Mouse (Mus musculus) CH12.LX (cell line): ENCODE results near the gene Lypd6b. TPM values are rescaled to one million over a fixed set of nuclear protein-coding genes. Genes with fewer than 3 reads are reported as not detected.
A peak's percentile ranks its signal among the peaks of the same experiment; 100 is the strongest.

ENCODE experiments used
- DNase-seq: peaks from one replicate; pipeline ENCODE4 v3.0.0-alpha.2; 2013; ENCODE audit errors: extremely low read depth
- H3K27ac ChIP-seq: 2 replicates; pipeline ENCODE4 v1.5.1; 2012; ENCODE audit warnings: low read depth, mild to moderate bottlenecking, control low read depth, moderate library complexity; ENCODE audit not compliant: insufficient read depth
- H3K27me3 ChIP-seq: replicated peaks from 2 replicates; pipeline ENCODE3; 2012; ENCODE audit warnings: inconsistent platforms
- H3K36me3 ChIP-seq, 2 experiments: replicated peaks in 1 of 2; 2 replicates each; pipeline versions ENCODE3 to v1.6.1; 2012; ENCODE audit warnings: inconsistent platforms in 1 of 2, low read length in 1 of 2, mild to moderate bottlenecking in 1 of 2, mixed read lengths in 1 of 2, moderate library complexity in 1 of 2; ENCODE audit not compliant: control insufficient read depth in 1 of 2, insufficient read depth in 1 of 2
- H3K4me1 ChIP-seq, 2 experiments: 2 replicates each; pipeline ENCODE4 v1.6.1; 2012; ENCODE audit warnings: inconsistent platforms in 1 of 2, moderate library complexity in 1 of 2; ENCODE audit not compliant: insufficient read depth in 2 of 2, control insufficient read depth in 1 of 2
- H3K4me2 ChIP-seq: 2 replicates; pipeline ENCODE4 v1.6.1; 2012; ENCODE audit warnings: low read depth, mild to moderate bottlenecking, control low read depth; ENCODE audit not compliant: poor library complexity, insufficient read depth, severe bottlenecking
- H3K4me3 ChIP-seq, 3 experiments: fragments of 150-350 bp in 1 of 3; sonication (generic) in 1 of 3; replicated peaks in 1 of 3; 2 replicates each; pipeline versions ENCODE3 to v1.5.1; 2011 to 2012; ENCODE audit warnings: low read depth in 2 of 3, low read length in 2 of 3, mild to moderate bottlenecking in 2 of 3, moderate library complexity in 2 of 3, control low read depth in 1 of 3, improper control_type of control experiment in 1 of 3, inconsistent platforms in 1 of 3, mixed read lengths in 1 of 3; ENCODE audit not compliant: poor library complexity in 1 of 3
- H3K79me2 ChIP-seq: replicated peaks from 2 replicates; pipeline ENCODE4 v1.6.1; 2012; ENCODE audit warnings: mild to moderate bottlenecking, moderate library complexity; ENCODE audit not compliant: control insufficient read depth, poor library complexity, insufficient read depth, severe bottlenecking; ENCODE audit errors: extremely low read depth
- H3K9ac ChIP-seq: 2 replicates; pipeline ENCODE4 v1.6.1; 2012; ENCODE audit warnings: low read depth, mild to moderate bottlenecking, control low read depth, moderate library complexity; ENCODE audit not compliant: insufficient read depth
- H3K9me3 ChIP-seq: replicated peaks from 2 replicates; pipeline ENCODE3; 2012; ENCODE audit warnings: low read length, inconsistent platforms, mixed read lengths
- BHLHE40 ChIP-seq: IDR thresholded peaks from 2 replicates; pipeline ENCODE4 v1.6.1; 2011; ENCODE audit warnings: mild to moderate bottlenecking, low read depth, low read length, improper control_type of control experiment
- CHD1 ChIP-seq: IDR thresholded peaks from 2 replicates; pipeline ENCODE4 v1.6.1; 2012; ENCODE audit warnings: low read depth, low read length, improper control_type of control experiment, inconsistent platforms
- CHD2 ChIP-seq: IDR thresholded peaks from 2 replicates; pipeline ENCODE4 v1.6.1; 2011; ENCODE audit warnings: low read length, improper control_type of control experiment
- CTCF ChIP-seq, 2 experiments: IDR thresholded peaks in 1 of 2; conservative IDR thresholded peaks in 1 of 2; 2 replicates each; pipeline ENCODE4 v1.5.1; 2011 to 2012; ENCODE audit warnings: low read depth in 2 of 2, low read length in 2 of 2, improper control_type of control experiment in 1 of 2, inconsistent platforms in 1 of 2, mild to moderate bottlenecking in 1 of 2, moderate library complexity in 1 of 2
- E2F4 ChIP-seq: IDR thresholded peaks from 2 replicates; pipeline ENCODE4 v1.6.1; 2011; ENCODE audit warnings: low read depth, low read length, improper control_type of control experiment; ENCODE audit not compliant: insufficient replicate concordance
- ELF1 ChIP-seq: IDR thresholded peaks from 2 replicates; pipeline ENCODE4 v1.6.1; 2014; ENCODE audit warnings: low read depth, mild to moderate bottlenecking, inconsistent platforms, low read length, improper control_type of control experiment
- EP300 ChIP-seq: IDR thresholded peaks from 2 replicates; pipeline ENCODE4 v1.6.1; 2011; ENCODE audit warnings: low read length, improper control_type of control experiment
- ETS1 ChIP-seq: conservative IDR thresholded peaks from 2 replicates; pipeline ENCODE4 v1.6.1; 2012; ENCODE audit warnings: low read depth, mild to moderate bottlenecking, inconsistent platforms, low read length, improper control_type of control experiment, moderate library complexity
- GABPA ChIP-seq: IDR thresholded peaks from 2 replicates; pipeline ENCODE4 v1.6.1; 2012; ENCODE audit warnings: low read depth, low read length, improper control_type of control experiment, inconsistent platforms; ENCODE audit not compliant: insufficient replicate concordance
- HCFC1 ChIP-seq: IDR thresholded peaks from 2 replicates; pipeline ENCODE4 v1.6.1; 2012; ENCODE audit warnings: low read depth, mild to moderate bottlenecking, inconsistent platforms, low read length, improper control_type of control experiment
- IRF4 ChIP-seq: IDR thresholded peaks from 2 replicates; pipeline ENCODE4 v1.6.1; 2014; ENCODE audit warnings: low read depth, mild to moderate bottlenecking, inconsistent platforms, low read length, improper control_type of control experiment
- JUN ChIP-seq: IDR thresholded peaks from 2 replicates; pipeline ENCODE4 v1.6.1; 2011; ENCODE audit warnings: low read depth, mild to moderate bottlenecking, low read length, improper control_type of control experiment, moderate library complexity; ENCODE audit not compliant: insufficient read depth
- JUND ChIP-seq: conservative IDR thresholded peaks from 2 replicates; pipeline ENCODE4 v1.6.1; 2011; ENCODE audit warnings: low read depth, low read length, improper control_type of control experiment
- KAT2A ChIP-seq: IDR thresholded peaks from 2 replicates; pipeline ENCODE4 v1.6.1; 2012; ENCODE audit warnings: low read length, improper control_type of control experiment, inconsistent platforms; ENCODE audit not compliant: insufficient replicate concordance
- MAFK ChIP-seq: IDR thresholded peaks from 2 replicates; pipeline ENCODE4 v1.6.1; 2011; ENCODE audit warnings: low read length, improper control_type of control experiment; ENCODE audit not compliant: insufficient replicate concordance
- MAX ChIP-seq: IDR thresholded peaks from 2 replicates; pipeline ENCODE4 v1.6.1; 2011; ENCODE audit warnings: low read length, improper control_type of control experiment
- MAZ ChIP-seq: IDR thresholded peaks from 2 replicates; pipeline ENCODE4 v1.6.1; 2012; ENCODE audit warnings: low read depth, mild to moderate bottlenecking, inconsistent platforms, low read length, improper control_type of control experiment, moderate library complexity
- MEF2A ChIP-seq: IDR thresholded peaks from 2 replicates; pipeline ENCODE4 v1.6.1; 2014; ENCODE audit warnings: low read depth, mild to moderate bottlenecking, inconsistent platforms, low read length, improper control_type of control experiment, borderline replicate concordance
- MXI1 ChIP-seq: IDR thresholded peaks from 2 replicates; pipeline ENCODE4 v1.6.1; 2011; ENCODE audit warnings: mild to moderate bottlenecking, low read depth, low read length, improper control_type of control experiment
- MYC ChIP-seq: IDR thresholded peaks from 2 replicates; pipeline ENCODE4 v1.6.1; 2011; ENCODE audit warnings: low read depth, mild to moderate bottlenecking, improper control_type of control experiment, low read length
- NELFE ChIP-seq: IDR thresholded peaks from 2 replicates; pipeline ENCODE4 v1.6.1; 2011; ENCODE audit warnings: low read depth, low read length, improper control_type of control experiment
- NRF1 ChIP-seq: IDR thresholded peaks from 2 replicates; pipeline ENCODE4 v1.6.1; 2014; ENCODE audit warnings: low read depth, mild to moderate bottlenecking, inconsistent platforms, low read length, improper control_type of control experiment, moderate library complexity
- PAX5 ChIP-seq: IDR thresholded peaks from 2 replicates; pipeline ENCODE4 v1.6.1; 2012; ENCODE audit warnings: low read length, inconsistent platforms, mixed read lengths
- POLR2A ChIP-seq: IDR thresholded peaks from 2 replicates; pipeline ENCODE4 v1.6.1; 2011; ENCODE audit warnings: low read depth, mild to moderate bottlenecking, improper control_type of control experiment, low read length
- POLR2AphosphoS2 ChIP-seq: IDR thresholded peaks from 2 replicates; pipeline ENCODE4 v1.6.1; 2011; ENCODE audit warnings: low read depth, low read length, improper control_type of control experiment
- RAD21 ChIP-seq: IDR thresholded peaks from 2 replicates; pipeline ENCODE4 v1.6.1; 2011; ENCODE audit warnings: low read depth, mild to moderate bottlenecking, low read length, improper control_type of control experiment, moderate library complexity
- RCOR1 ChIP-seq: conservative IDR thresholded peaks from 2 replicates; pipeline ENCODE4 v1.6.1; 2012; ENCODE audit warnings: low read depth, mild to moderate bottlenecking, inconsistent platforms, low read length, improper control_type of control experiment
- SIN3A ChIP-seq: IDR thresholded peaks from 2 replicates; pipeline ENCODE4 v1.6.1; 2012; ENCODE audit warnings: low read length, improper control_type of control experiment, inconsistent platforms
- SMC3 ChIP-seq: IDR thresholded peaks from 2 replicates; pipeline ENCODE4 v1.6.1; 2011; ENCODE audit warnings: low read depth, low read length, improper control_type of control experiment
- TBP ChIP-seq: conservative IDR thresholded peaks from 2 replicates; pipeline ENCODE4 v1.6.1; 2011; ENCODE audit warnings: low read depth, low read length, improper control_type of control experiment
- TCF12 ChIP-seq: IDR thresholded peaks from 2 replicates; pipeline ENCODE4 v1.6.1; 2014; ENCODE audit warnings: low read depth, mild to moderate bottlenecking, inconsistent platforms, low read length, improper control_type of control experiment
- UBTF ChIP-seq: IDR thresholded peaks from 2 replicates; pipeline ENCODE4 v1.6.1; 2012; ENCODE audit warnings: low read depth, mild to moderate bottlenecking, inconsistent platforms, low read length, improper control_type of control experiment, moderate library complexity
- USF1 ChIP-seq: IDR thresholded peaks from 2 replicates; pipeline ENCODE4 v1.6.1; 2014; ENCODE audit warnings: low read depth, mild to moderate bottlenecking, inconsistent platforms, low read length, improper control_type of control experiment
- USF2 ChIP-seq: conservative IDR thresholded peaks from 2 replicates; pipeline ENCODE4 v1.6.1; 2011; ENCODE audit warnings: low read depth, low read length, improper control_type of control experiment
- ZC3H11A ChIP-seq: IDR thresholded peaks from 2 replicates; pipeline ENCODE4 v1.6.1; 2012; ENCODE audit warnings: low read depth, mild to moderate bottlenecking, inconsistent platforms, low read length, improper control_type of control experiment
- ZKSCAN1 ChIP-seq: IDR thresholded peaks from 2 replicates; pipeline ENCODE4 v1.6.1; 2012; ENCODE audit warnings: low read depth, inconsistent platforms, low read length, improper control_type of control experiment, borderline replicate concordance
- ZMIZ1 ChIP-seq: IDR thresholded peaks from 2 replicates; pipeline ENCODE4 v1.6.1; 2012; ENCODE audit warnings: low read depth, mild to moderate bottlenecking, inconsistent platforms, low read length, improper control_type of control experiment
- ZNF384 ChIP-seq: IDR thresholded peaks from 2 replicates; pipeline ENCODE4 v1.6.1; 2012; ENCODE audit warnings: low read depth, low read length, improper control_type of control experiment, inconsistent platforms
- dilution Hi-C: fragments of 300-500 bp; cut with MboI; formaldehyde crosslinking; loops from 2 replicates; pipeline ENCODE4 v1.14.3; 2020; ENCODE audit warnings: low sequenced_read_pairs; ENCODE audit not compliant: extremely low pct_unique_long_range_greater_than_20kb, extremely low pct_ligation_motif_present
- in situ Hi-C: fragments of 300-500 bp; cut with MboI; formaldehyde crosslinking; loops from 3 replicates; pipeline ENCODE4 v1.14.3; 2019; ENCODE audit warnings: low sequenced_read_pairs, low pct_ligation_motif_present, low pct_unique_long_range_greater_than_20kb, mixed read lengths
- polyA plus RNA-seq: library from polyadenylated mRNA; unstranded; fragments of >175 nt; gene quantifications from 2 replicates; pipeline ENCODE4 v1.2.1, GENCODE M21; 2012; ENCODE audit warnings: low read depth; ENCODE audit not compliant: insufficient read length
- total RNA-seq, 2 experiments: library from RNA; depleted of rRNA; stranded (reverse); fragments of 300-350 nt in 1 of 2; fragments of >200 nt in 1 of 2; gene quantifications; 2 replicates each; pipeline ENCODE4 v1.2.3; 2012 to 2014

The Lypd6b gene
- total and polyA plus RNA-seq, 3 experiments: 0.15 to 1.4 TPM; not detected in 1

DNA sequence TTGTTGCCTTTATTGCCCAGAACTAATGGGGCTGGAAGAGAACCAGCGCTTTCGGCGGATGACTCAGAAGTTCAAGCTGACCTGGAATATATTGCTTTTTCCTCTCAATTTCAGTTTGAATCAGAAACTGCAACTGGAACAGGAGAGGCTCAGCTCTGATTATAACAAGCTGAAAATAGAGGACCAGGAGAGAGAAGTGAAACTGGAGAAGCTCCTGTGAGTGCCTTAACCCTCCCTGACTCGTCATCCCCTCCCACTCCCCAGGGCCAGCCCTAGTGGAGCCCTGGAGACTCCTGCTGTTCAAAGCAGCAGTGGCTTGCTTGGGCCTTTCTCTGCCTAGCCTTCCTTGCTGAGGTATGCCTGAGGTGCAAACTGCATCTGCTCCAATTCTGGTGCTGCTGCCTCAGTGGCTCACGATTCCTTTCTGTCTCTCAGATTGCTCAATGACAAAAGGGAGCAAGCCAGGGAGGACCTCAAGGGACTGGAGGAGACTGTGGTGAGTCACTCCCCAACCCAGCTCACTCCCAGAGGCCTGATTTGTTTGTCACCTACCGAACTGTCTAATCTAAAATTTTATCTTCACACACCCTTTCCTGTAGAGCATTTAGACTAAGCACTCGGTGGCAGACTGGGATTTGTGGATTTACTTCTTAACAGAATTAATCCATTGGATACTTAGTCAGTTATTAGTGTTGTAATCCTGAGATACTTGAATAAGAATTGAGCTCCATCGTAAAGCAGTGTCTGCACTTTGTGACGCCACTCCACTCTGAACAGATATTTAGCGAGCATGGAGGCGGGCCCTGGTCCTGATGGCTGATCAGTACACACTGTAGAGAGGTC is 43.0 kb upstream of the Lypd6b start:
- H3K4me2 ChIP-seq: peak overlapping the region; percentile 82

More for the DNA sequence above, 43.0 kb upstream of the Lypd6b start:
- no peaks in the 10 kb centered on the region for H3K79me2 ChIP-seq
- H3K27me3 ChIP-seq: no peaks in the 10 kb centered on the region
- dilution Hi-C loops: no loop called here
- TF ChIP-seq CHD1 (no peak), GABPA (no peak), TBP (peak; percentile 69), MAFK (peak; percentile 52; the same call in 1 of the 2 replicates), POLR2AphosphoS2 (no peak), SMC3 (no peak), ZC3H11A (no peak), MEF2A (peak; percentile 91), IRF4 (peak; percentile 98), MXI1 (peak; percentile 45; the same call in 1 of the 2 replicates), USF1 (no peak), NELFE (0 out of 2 replicates have a peak, but pooled peaks have one; percentile 42), JUND (peak; percentile 88), JUN (peak; percentile 85), ELF1 (no peak), CTCF (conservative IDR thresholded peaks at IDR 0.05 in 1 of 2, IDR thresholded peaks at IDR 0.05 in 1 of 2; ENCODE audit: low read depth in 2 of 2, low read length in 2 of 2) (peak in 1 of 2 experiments; percentile 8; a peak in 1 of 4 replicates), EP300 (peak; percentile 96), NRF1 (no peak), ZMIZ1 (no peak; the same call in 1 of the 2 replicates), E2F4 (no peak), USF2 (no peak), ZKSCAN1 (no peak), CHD2 (peak; percentile 40), SIN3A (peak; percentile 68), ETS1 (peak; percentile 90), RAD21 (no peak; the same call in none of the 2 replicates), MAX (peak; percentile 52), HCFC1 (peak; percentile 44; the same call in 1 of the 2 replicates), ZNF384 (no peak), POLR2A (peak; percentile 48; the same call in 1 of the 2 replicates), RCOR1 (peak; percentile 98), TCF12 (peak; percentile 79), UBTF (peak; percentile 76; the same call in 1 of the 2 replicates), PAX5 (no peak), MYC (0 out of 2 replicates have a peak, but pooled peaks have one; percentile 47), BHLHE40 (peak; percentile 65), MAZ (peak; percentile 72; the same call in 1 of the 2 replicates), KAT2A (0 out of 2 replicates have a peak, but pooled peaks have one; percentile 49)
- peak overlapping the region; percentile 21 to 37 (median 29) for H3K4me3 ChIP-seq
- H3K27ac ChIP-seq: peak overlapping the region; percentile 78
- peak; percentile 80 for DNase-seq
- no peaks in the 10 kb centered on the region for H3K36me3 ChIP-seq
- in situ Hi-C loops: loop anchor here (25.0 kb wide), 1 partner anchor 832 kb away; no protein-coding TSS in a partner anchor
- peaks cover 29 to 59% of the 10 kb centered on the region in 2 experiments for H3K4me1 ChIP-seq
- peak overlapping the region; percentile 12 for H3K9ac ChIP-seq
- no peaks in the 10 kb centered on the region for H3K9me3 ChIP-seq
